Mouse (Mus musculus) hindbrain, postnatal 0 days (tissue): ENCODE data around the gene Spdya. TPM values are rescaled to one million over a fixed set of nuclear protein-coding genes. Genes with fewer than 3 reads are reported as not detected.
"Not testable (repeated sequence)": the region's sequence is repeated elsewhere in the genome, so short reads cannot be mapped to it uniquely, and the experiment has no call there.

Experiments
- ATAC-seq: fragments of 200-750 bp; cut with Nextera tagmentation; 2 replicates; pipeline ENCODE4 v1.8.0; 2017; ENCODE audit warnings: mild to moderate bottlenecking, moderate TSS enrichment, moderate library complexity
- DNase-seq: peaks from one replicate; pipeline ENCODE4 v3.0.0-alpha.2; 2015; ENCODE audit warnings: low spot score
- H3K27ac ChIP-seq: fragments of 300-500 bp; sonication (generic); 2 replicates; pipeline ENCODE4 v1.5.1; 2014; ENCODE audit warnings: mild to moderate bottlenecking
- H3K27me3 ChIP-seq: fragments of 300-500 bp; sonication (generic); 2 replicates; pipeline ENCODE4 v1.6.1; 2014; ENCODE audit warnings: low read length, mixed read lengths; ENCODE audit not compliant: insufficient read depth
- H3K36me3 ChIP-seq: fragments of 300-500 bp; sonication (generic); 2 replicates; pipeline ENCODE4 v1.6.1; 2014; ENCODE audit warnings: low read length, mixed read lengths; ENCODE audit not compliant: insufficient read depth
- H3K4me1 ChIP-seq: fragments of 300-500 bp; sonication (generic); 2 replicates; pipeline ENCODE4 v1.6.1; 2014; ENCODE audit warnings: antibody characterized with exemption, low read length, mixed read lengths; ENCODE audit not compliant: insufficient read depth
- H3K4me2 ChIP-seq: fragments of 300-500 bp; sonication (generic); 2 replicates; pipeline ENCODE4 v1.6.1; 2014; ENCODE audit warnings: low read depth, mild to moderate bottlenecking, low read length, moderate library complexity, mixed read lengths
- H3K4me3 ChIP-seq: fragments of 300-500 bp; sonication (generic); 2 replicates; pipeline ENCODE4 v1.5.1; 2014; ENCODE audit warnings: low read length
- H3K9ac ChIP-seq: fragments of 300-500 bp; sonication (generic); replicated peaks from 2 replicates; pipeline ENCODE4 v1.6.1; 2014; ENCODE audit warnings: mild to moderate bottlenecking, low read length, moderate library complexity, mixed read lengths
- H3K9me3 ChIP-seq: fragments of 300-500 bp; sonication (generic); 2 replicates; pipeline ENCODE4 v1.6.1; 2016; ENCODE audit warnings: low read length, mixed read lengths
- CTCF ChIP-seq: IDR thresholded peaks from 2 replicates; pipeline ENCODE4 v1.5.1; 2016; ENCODE audit warnings: antibody characterized with exemption, control low read depth, low read depth
- WGBS: fragments of 180-500 bp; shearing (Covaris S2); extraction: QIAGEN DNeasy Blood & Tissue Kit; methylation state at CpG from one replicate; pipeline ENCODE4 v1.1.7; 2014; 5-methylcytosine and 5-hydroxymethylcytosine counted together
- polyA plus RNA-seq: library from polyadenylated mRNA; unstranded; fragments of >200 nt; fragmentation: Nextera tagmentation; extraction: Ambion mirVana; gene quantifications from 2 replicates; pipeline ENCODE4 v1.2.1, GENCODE M21; 2015
- total RNA-seq: library from RNA; depleted of rRNA; stranded (reverse); fragments of >200 nt; gene quantifications from 2 replicates; pipeline ENCODE4 v1.2.3, GENCODE M21; 2014; rRNA removed

Gene Spdya
- total and polyA plus RNA-seq, 2 experiments from 2014 or later = 0.47 to 2.4 TPM

DNA sequence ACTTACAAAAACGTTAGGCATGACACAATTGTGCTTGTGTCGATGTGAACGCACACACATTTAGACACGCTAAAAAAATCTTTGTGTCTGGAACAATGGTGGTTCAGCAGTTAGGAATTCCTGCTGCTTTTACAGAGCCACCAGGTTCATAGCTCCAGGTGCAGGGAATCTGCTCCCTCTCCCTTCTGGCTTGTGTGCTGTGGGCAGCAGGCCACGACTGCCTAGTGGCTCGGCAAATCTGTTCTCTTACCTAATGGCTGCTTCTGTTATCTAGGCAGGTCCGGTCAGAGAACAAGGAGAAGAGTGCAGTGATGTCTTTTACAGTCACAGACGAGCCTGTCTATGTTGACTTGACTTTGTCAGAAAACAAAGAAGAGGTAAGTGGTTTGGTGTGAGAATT is 81.5 kb downstream of the Spdya start:
- 85% methylated on average over 8 of the region's 8 CpGs for WGBS
- Histone ChIP-seq H3K27ac (no peak overlapping the region), H3K4me3 (no peak overlapping the region), H3K27me3 (no peaks in the 10 kb centered on the region), H3K4me2 (no peak overlapping the region), H3K9ac (no peak overlapping the region), H3K36me3 (peaks cover 30% of the 10 kb centered on the region), H3K4me1 (no peaks in the 10 kb centered on the region), H3K9me3 (no peaks in the 10 kb centered on the region)
- no peak for TF ChIP-seq CTCF
- DNase-seq (no peak), ATAC-seq (no peak)

DNA sequence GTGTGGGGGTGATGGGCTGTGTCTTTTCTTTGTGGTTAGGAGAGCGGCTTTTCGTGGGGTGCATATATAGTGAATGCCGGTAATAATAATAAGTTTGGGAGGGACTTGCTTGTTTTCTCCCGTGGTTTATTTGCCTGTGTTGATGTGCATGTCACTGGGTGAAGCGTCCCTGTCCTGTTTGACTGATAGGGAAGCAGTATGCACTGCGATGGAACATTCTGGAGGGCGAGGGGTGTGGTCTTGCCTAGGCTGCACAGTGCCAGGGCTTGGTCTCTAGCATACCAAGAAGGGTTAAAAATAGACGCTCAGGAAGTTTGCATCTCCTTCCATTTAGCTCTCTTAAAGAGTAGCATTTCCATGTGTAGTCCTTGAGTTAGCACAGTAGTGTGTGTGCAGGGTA is 84.9 kb downstream of the Spdya start:
- no peak for TF ChIP-seq CTCF
- ATAC-seq (no peak), DNase-seq (no peak)
- Histone ChIP-seq H3K9me3 (no peaks in the 10 kb centered on the region), H3K4me2 (no peak overlapping the region), H3K36me3 (peaks cover 40% of the 10 kb centered on the region), H3K4me3 (no peak overlapping the region), H3K4me1 (no peaks in the 10 kb centered on the region), H3K27me3 (no peaks in the 10 kb centered on the region), H3K9ac (no peak overlapping the region), H3K27ac (no peak overlapping the region)
- WGBS = 93% methylated on average over 8 of the region's 8 CpGs

DNA sequence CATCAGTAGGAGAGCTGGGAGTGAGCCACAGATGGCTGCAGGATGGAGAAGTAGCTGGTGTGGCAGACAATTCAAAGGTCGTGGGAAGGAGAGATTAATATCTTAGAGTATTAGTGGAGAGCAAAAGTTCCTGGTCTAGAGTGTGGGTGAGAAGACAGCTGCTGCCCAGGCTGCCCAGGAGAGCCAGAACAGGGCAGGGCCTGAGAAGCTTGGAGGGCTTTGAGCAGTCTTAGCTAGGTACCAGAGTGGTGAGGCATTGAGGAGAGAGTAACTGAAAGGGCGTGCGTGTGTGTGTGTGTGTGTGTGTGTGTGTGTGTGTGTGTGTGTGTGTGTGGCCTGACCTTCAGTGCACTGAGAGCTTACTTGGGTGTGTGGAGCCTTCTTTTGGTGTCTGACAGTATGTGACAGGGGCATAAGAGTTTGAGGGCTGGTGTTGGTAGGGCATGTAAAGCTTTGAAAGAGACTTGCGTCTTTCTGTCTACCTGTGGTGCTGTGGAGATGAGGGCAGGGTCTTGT is 85.9 kb downstream of the Spdya start:
- TF ChIP-seq CTCF = no peak
- WGBS = 94% methylated on average over 4 of the region's 4 CpGs
- no peak overlapping the region for H3K9ac ChIP-seq
- no peak overlapping the region for H3K4me3 ChIP-seq
- no peak overlapping the region for H3K27ac ChIP-seq
- H3K9me3 ChIP-seq = no peaks in the 10 kb centered on the region
- no peaks in the 10 kb centered on the region for H3K27me3 ChIP-seq
- no peak for DNase-seq
- no peak for ATAC-seq
- no peaks in the 10 kb centered on the region for H3K4me1 ChIP-seq
- H3K4me2 ChIP-seq = no peak overlapping the region
- peaks cover 40% of the 10 kb centered on the region for H3K36me3 ChIP-seq

DNA sequence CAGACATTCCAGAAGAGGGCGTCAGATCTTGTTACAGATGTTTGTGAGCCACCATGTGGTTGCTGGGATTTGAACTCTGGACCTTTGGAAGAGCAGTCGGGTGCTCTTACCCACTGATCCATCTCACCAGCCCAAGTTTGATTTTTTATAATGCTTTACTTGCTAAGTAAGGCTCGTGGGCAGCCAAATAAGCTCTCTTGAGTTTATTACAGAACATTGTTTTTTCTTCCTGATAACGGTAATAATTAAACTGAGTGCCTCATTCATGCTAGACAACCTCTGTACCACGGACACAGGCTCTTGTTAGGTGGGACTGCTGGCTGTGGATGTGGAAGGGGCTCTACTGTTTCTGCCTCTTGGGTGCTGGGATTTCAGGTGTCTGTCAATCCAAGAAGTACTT is 87.2 kb downstream of the Spdya start:
- not testable (repeated sequence) for H3K4me1 ChIP-seq, DNase-seq, H3K9me3 ChIP-seq, H3K27me3 ChIP-seq, H3K9ac ChIP-seq, ATAC-seq, H3K4me3 ChIP-seq, H3K4me2 ChIP-seq, H3K27ac ChIP-seq
- WGBS = 80% methylated on average over 5 of the region's 5 CpGs
- peaks cover 37% of the 10 kb centered on the region for H3K36me3 ChIP-seq

Other genes starting within 250 kb of the Spdya start
- gene Emilin2, start 240.1 kb upstream of the Spdya start, total RNA-seq = 4.4 and 10.5 TPM in 2 replicates
- 1.6 and 2.0 TPM in 2 replicates for gene Emilin2, start 240.1 kb upstream of the Spdya start, polyA plus RNA-seq
- 0.36 and 2.1 TPM in 2 replicates for gene Gm4707, start 92.1 kb upstream of the Spdya start, total RNA-seq
- gene Gm4707, start 92.1 kb upstream of the Spdya start, polyA plus RNA-seq = 3.1 and 3.8 TPM in 2 replicates
- 35.3 and 42.2 TPM in 2 replicates for gene Smchd1, start 76.7 kb upstream of the Spdya start, total RNA-seq
- 33.9 and 35.4 TPM in 2 replicates for gene Smchd1, start 76.7 kb upstream of the Spdya start, polyA plus RNA-seq
- 3.6 and 3.8 TPM in 2 replicates for gene Ndc80, start 25.2 kb upstream of the Spdya start, total RNA-seq
- 6.8 and 9.7 TPM in 2 replicates for gene Ndc80, start 25.2 kb upstream of the Spdya start, polyA plus RNA-seq
- gene Wdr43, start 63.8 kb downstream of the Spdya start, total RNA-seq = 19.4 and 80.8 TPM in 2 replicates
- gene Wdr43, start 63.8 kb downstream of the Spdya start, polyA plus RNA-seq = 33.6 and 36.0 TPM in 2 replicates
- 1.0 and 6.3 TPM in 2 replicates for gene Togaram2, start 121.2 kb downstream of the Spdya start, total RNA-seq
- gene Togaram2, start 121.2 kb downstream of the Spdya start, polyA plus RNA-seq = 0.88 and 1.2 TPM in 2 replicates
- gene Pcare, start 200.8 kb downstream of the Spdya start, total RNA-seq = not detected in 2 replicates
- gene Pcare, start 200.8 kb downstream of the Spdya start, polyA plus RNA-seq = not detected in 2 replicates
- 10.1 and 12.5 TPM in 2 replicates for gene Clip4, start 216.4 kb downstream of the Spdya start, total RNA-seq
- gene Clip4, start 216.4 kb downstream of the Spdya start, polyA plus RNA-seq = 15.8 and 18.9 TPM in 2 replicates